Mouse (Mus musculus) hindbrain, embryonic 12.5 days (tissue): ENCODE measurements around the gene Chn2. TPM values are rescaled to one million over a fixed set of nuclear protein-coding genes. Genes with fewer than 3 reads are reported as not detected.
A peak's percentile ranks its signal among the peaks of the same experiment; 100 is the strongest.

Experiments
- ATAC-seq: fragments of 200-750 bp; cut with Nextera tagmentation; 2 replicates; pipeline ENCODE4 v1.8.0; 2017; ENCODE audit warnings: moderate TSS enrichment; ENCODE audit not compliant: low FRiP score
- H3K27ac ChIP-seq: fragments of 300-500 bp; sonication (generic); 2 replicates; pipeline ENCODE4 v1.5.1; 2016; ENCODE audit warnings: mild to moderate bottlenecking
- H3K27me3 ChIP-seq: fragments of 300-500 bp; sonication (generic); 2 replicates; pipeline ENCODE4 v1.6.1; 2016; ENCODE audit warnings: mild to moderate bottlenecking
- H3K36me3 ChIP-seq: fragments of 300-500 bp; sonication (generic); 2 replicates; pipeline ENCODE4 v1.6.1; 2016; ENCODE audit warnings: mild to moderate bottlenecking
- H3K4me1 ChIP-seq: fragments of 300-500 bp; sonication (generic); 2 replicates; pipeline ENCODE4 v1.6.1; 2016
- H3K4me2 ChIP-seq: fragments of 300-500 bp; sonication (generic); replicated peaks from 2 replicates; pipeline ENCODE4 v1.6.1; 2016; ENCODE audit warnings: mild to moderate bottlenecking
- H3K4me3 ChIP-seq: fragments of 300-500 bp; sonication (generic); 2 replicates; pipeline ENCODE4 v1.5.1; 2016; ENCODE audit warnings: mild to moderate bottlenecking
- H3K9ac ChIP-seq: fragments of 300-500 bp; sonication (generic); 2 replicates; pipeline ENCODE4 v1.6.1; 2016; ENCODE audit warnings: mild to moderate bottlenecking, moderate library complexity
- H3K9me3 ChIP-seq: fragments of 300-500 bp; sonication (generic); replicated peaks from 2 replicates; pipeline ENCODE4 v1.6.1; 2016; ENCODE audit warnings: mild to moderate bottlenecking
- WGBS: fragments of 180-500 bp; shearing (Covaris S2); methylation state at CpG from one replicate; pipeline ENCODE4 v1.1.7; 2016; 5-methylcytosine and 5-hydroxymethylcytosine counted together
- polyA plus RNA-seq: library from polyadenylated mRNA; unstranded; fragments of >200 nt; fragmentation: Nextera tagmentation; extraction: Ambion mirVana; gene quantifications from 2 replicates; pipeline ENCODE4 v1.2.1, GENCODE M21; 2016

The Chn2 gene
- polyA plus RNA-seq, 1 experiment from 2014 or later, result 20.3 TPM

- Histone ChIP-seq H3K27ac (no peak overlapping the region), H3K9ac (no peak overlapping the region), H3K27me3 (peaks cover 50% of the 10 kb centered on the region), H3K36me3 (no peaks in the 10 kb centered on the region), H3K4me2 (no peak overlapping the region), H3K4me3 (no peak overlapping the region), H3K4me1 (peaks cover 18% of the 10 kb centered on the region), H3K9me3 (no peaks in the 10 kb centered on the region)
- WGBS, result 66% methylated on average over 10 of the region's 10 CpGs
- ATAC-seq, result no peak
Measured at GRCm38 (mm10) chr6:54330166-54330565, 290.8 kb downstream of the Chn2 start.

GRCm38 (mm10) chr6:54331765-54332164 is 292.4 kb downstream of the Chn2 start:
- H3K4me3 ChIP-seq, result no peak overlapping the region
- no peak overlapping the region for H3K27ac ChIP-seq
- no peaks in the 10 kb centered on the region for H3K9me3 ChIP-seq
- H3K36me3 ChIP-seq, result no peaks in the 10 kb centered on the region
- 32% methylated on average over 10 of the region's 10 CpGs for WGBS
- no peak overlapping the region for H3K4me2 ChIP-seq
- ATAC-seq, result peak; percentile 81
- no peak overlapping the region for H3K9ac ChIP-seq
- H3K27me3 ChIP-seq, result peaks cover 35% of the 10 kb centered on the region
- peaks cover 16% of the 10 kb centered on the region for H3K4me1 ChIP-seq

- H3K27me3 ChIP-seq, result peaks cover 30% of the 10 kb centered on the region
- no peak overlapping the region for H3K4me2 ChIP-seq
- H3K9me3 ChIP-seq, result no peaks in the 10 kb centered on the region
- WGBS, result 49% methylated on average over 8 of the region's 8 CpGs
- H3K4me1 ChIP-seq, result peaks cover 12% of the 10 kb centered on the region
- ATAC-seq, result 0 out of 2 replicates have a peak, but pooled peaks have one; percentile 30
- H3K9ac ChIP-seq, result no peak overlapping the region
- no peaks in the 10 kb centered on the region for H3K36me3 ChIP-seq
- no peak overlapping the region for H3K4me3 ChIP-seq
- no peak overlapping the region for H3K27ac ChIP-seq
Measured at GRCm38 (mm10) chr6:54332203-54332602, 292.8 kb downstream of the Chn2 start.

GRCm38 (mm10) chr6:54333116-54333651 is 293.8 kb downstream of the Chn2 start:
- no peaks in the 10 kb centered on the region for H3K36me3 ChIP-seq
- ATAC-seq, result no peak
- peaks cover 5% of the 10 kb centered on the region for H3K4me1 ChIP-seq
- no peak overlapping the region for H3K9ac ChIP-seq
- WGBS, result 57% methylated on average over 11 of the region's 11 CpGs
- no peak overlapping the region for H3K4me3 ChIP-seq
- H3K9me3 ChIP-seq, result no peaks in the 10 kb centered on the region
- H3K4me2 ChIP-seq, result no peak overlapping the region
- H3K27ac ChIP-seq, result no peak overlapping the region
- H3K27me3 ChIP-seq, result peaks cover 20% of the 10 kb centered on the region

- Histone ChIP-seq H3K9ac (no peak overlapping the region), H3K36me3 (no peaks in the 10 kb centered on the region), H3K27ac (no peak overlapping the region), H3K27me3 (peaks cover 14% of the 10 kb centered on the region), H3K4me3 (no peak overlapping the region), H3K4me2 (no peak overlapping the region), H3K4me1 (peaks cover 5% of the 10 kb centered on the region), H3K9me3 (no peaks in the 10 kb centered on the region)
- no peak for ATAC-seq
- 52% methylated on average over 9 of the region's 9 CpGs for WGBS
Measured at GRCm38 (mm10) chr6:54333652-54334396, 294.5 kb downstream of the Chn2 start.

- Histone ChIP-seq H3K4me3 (no peak overlapping the region), H3K4me2 (no peak overlapping the region), H3K4me1 (peaks cover 3% of the 10 kb centered on the region), H3K9ac (no peak overlapping the region), H3K36me3 (no peaks in the 10 kb centered on the region), H3K9me3 (no peaks in the 10 kb centered on the region), H3K27me3 (no peaks in the 10 kb centered on the region; the same call in 1 of the 2 replicates), H3K27ac (no peak overlapping the region)
- 78% methylated on average over 6 of the region's 6 CpGs for WGBS
- no peak for ATAC-seq
Measured at GRCm38 (mm10) chr6:54337321-54337720, 298.0 kb downstream of the Chn2 start.

GRCm38 (mm10) chr6:54341133-54341532 is 301.8 kb downstream of the Chn2 start:
- Histone ChIP-seq H3K9ac (no peak overlapping the region), H3K36me3 (no peaks in the 10 kb centered on the region), H3K4me3 (no peak overlapping the region), H3K27ac (no peak overlapping the region), H3K9me3 (no peaks in the 10 kb centered on the region), H3K4me1 (no peaks in the 10 kb centered on the region), H3K4me2 (no peak overlapping the region), H3K27me3 (no peaks in the 10 kb centered on the region)
- no peak for ATAC-seq
- WGBS, result 82% methylated on average over 5 of the region's 5 CpGs

- Histone ChIP-seq H3K36me3 (no peaks in the 10 kb centered on the region), H3K4me1 (no peaks in the 10 kb centered on the region), H3K27ac (no peak overlapping the region), H3K9ac (no peak overlapping the region), H3K9me3 (no peaks in the 10 kb centered on the region), H3K27me3 (no peaks in the 10 kb centered on the region), H3K4me2 (no peak overlapping the region), H3K4me3 (no peak overlapping the region)
- ATAC-seq, result no peak
- 89% methylated on average over 10 of the region's 10 CpGs for WGBS
Measured at GRCm38 (mm10) chr6:54342223-54342622, 302.9 kb downstream of the Chn2 start.

Other genes starting within 250 kb of the Chn2 start
- 38.8 and 46.5 TPM in 2 replicates for gene Tril, start 218.7 kb upstream of the Chn2 start, polyA plus RNA-seq
- gene Cpvl, start 60.9 kb upstream of the Chn2 start, polyA plus RNA-seq, result not detected in 2 replicates